Mouse (Mus musculus) kidney, adult 2 months (tissue): Measurements from ENCODE around the gene Kpna7. TPM values are rescaled to one million over a fixed set of nuclear protein-coding genes. Genes with fewer than 3 reads are reported as not detected.
A peak's percentile ranks its signal among the peaks of the same experiment; 100 is the strongest.
"Not testable (repeated sequence)": the region's sequence is repeated elsewhere in the genome, so short reads cannot be mapped to it uniquely, and the experiment has no call there.

Experiments
- DNase-seq: peaks from one replicate; pipeline ENCODE4 v3.0.0; 2021
- H3K27ac ChIP-seq: fragments of 200-500 bp; 2 replicates; pipeline ENCODE4 v1.5.1; 2012; ENCODE audit warnings: low read depth, low read length, control low read depth, inconsistent platforms; ENCODE audit not compliant: insufficient read depth
- H3K27me3 ChIP-seq: fragments of 200-500 bp; replicated peaks from 2 replicates; pipeline ENCODE4 v1.6.1; 2012; ENCODE audit warnings: mild to moderate bottlenecking, moderate library complexity, low read length, inconsistent platforms; ENCODE audit not compliant: control insufficient read depth, insufficient read depth
- H3K36me3 ChIP-seq: fragments of 200-500 bp; 2 replicates; pipeline ENCODE4 v1.6.1; 2012; ENCODE audit warnings: mild to moderate bottlenecking, moderate library complexity, low read length, inconsistent platforms; ENCODE audit not compliant: control insufficient read depth, insufficient read depth
- H3K4me1 ChIP-seq: fragments of 200-500 bp; 2 replicates; pipeline ENCODE4 v1.6.1; 2011; ENCODE audit warnings: low read length; ENCODE audit not compliant: control insufficient read depth, insufficient read depth
- H3K4me3 ChIP-seq: fragments of 200-500 bp; 2 replicates; pipeline ENCODE4 v1.5.1; 2011; ENCODE audit warnings: mild to moderate bottlenecking, low read depth, low read length, control low read depth; ENCODE audit not compliant: insufficient read depth
- CTCF ChIP-seq: fragments of 200-500 bp; conservative IDR thresholded peaks from 2 replicates; pipeline ENCODE4 v1.5.1; 2011; ENCODE audit warnings: low read depth, mild to moderate bottlenecking, control low read depth, low read length, moderate library complexity, mixed read lengths; ENCODE audit not compliant: insufficient read depth, insufficient read length
- POLR2A ChIP-seq: fragments of 200-500 bp; IDR thresholded peaks from one replicate; pipeline ENCODE4 v1.6.1; 2011; ENCODE audit warnings: low read depth, low read length, control low read depth
- WGBS: fragments of 180-500 bp; shearing (Covaris S2); methylation state at CpG from one replicate; pipeline ENCODE4 v1.1.7; 2018; 5-methylcytosine and 5-hydroxymethylcytosine counted together
- polyA plus RNA-seq: library from polyadenylated mRNA; depleted of rRNA; stranded (reverse); fragments of >200 nt; gene quantifications from 2 replicates; pipeline ENCODE4 v1.2.3, GENCODE M21; 2012

The Kpna7 gene
- polyA plus RNA-seq, 1 experiment: not detected

DNA sequence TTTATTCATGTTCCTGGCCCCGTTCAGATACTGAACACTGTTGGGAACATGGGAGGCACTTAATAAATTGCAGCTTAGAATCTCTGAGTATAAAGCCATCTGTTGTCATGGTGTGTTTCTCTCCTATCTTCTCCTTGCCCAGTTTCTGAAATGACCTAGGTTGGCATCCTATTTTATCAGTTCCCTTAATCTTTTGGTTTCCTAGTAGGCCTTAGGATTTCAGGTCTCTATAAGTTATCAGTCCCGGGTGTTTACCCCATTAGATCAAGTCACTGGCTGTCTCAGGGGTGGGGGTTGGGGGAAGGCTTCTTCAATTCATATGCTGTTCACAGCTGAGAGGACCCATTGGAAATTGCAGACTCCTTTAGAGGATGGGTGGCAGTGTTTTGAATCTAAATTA lies 992 bp upstream of the Kpna7 start:
- no peak for TF ChIP-seq CTCF
- no peak for TF ChIP-seq POLR2A

GRCm38 (mm10) chr5:145083201-145083600 lies 629 bp downstream of the Kpna7 start:
- not testable (repeated sequence) for H3K27me3 ChIP-seq, H3K27ac ChIP-seq, H3K36me3 ChIP-seq, H3K4me1 ChIP-seq, DNase-seq
- H3K4me3 ChIP-seq: peak overlapping the region; percentile 26; the same call in 1 of the 2 replicates
- 44% methylated on average over 6 of the region's 6 CpGs for WGBS

More for the DNA sequence above, 992 bp upstream of the Kpna7 start:
- DNase-seq: no peak
- H3K27me3 ChIP-seq: no peaks in the 10 kb centered on the region
- 31% methylated on average over 2 of the region's 2 CpGs for WGBS
- no peak overlapping the region for H3K27ac ChIP-seq
- no peaks in the 10 kb centered on the region for H3K36me3 ChIP-seq
- peaks cover 6% of the 10 kb centered on the region; the same call in 1 of the 2 replicates for H3K4me1 ChIP-seq
- H3K4me3 ChIP-seq: no peak overlapping the region

DNA sequence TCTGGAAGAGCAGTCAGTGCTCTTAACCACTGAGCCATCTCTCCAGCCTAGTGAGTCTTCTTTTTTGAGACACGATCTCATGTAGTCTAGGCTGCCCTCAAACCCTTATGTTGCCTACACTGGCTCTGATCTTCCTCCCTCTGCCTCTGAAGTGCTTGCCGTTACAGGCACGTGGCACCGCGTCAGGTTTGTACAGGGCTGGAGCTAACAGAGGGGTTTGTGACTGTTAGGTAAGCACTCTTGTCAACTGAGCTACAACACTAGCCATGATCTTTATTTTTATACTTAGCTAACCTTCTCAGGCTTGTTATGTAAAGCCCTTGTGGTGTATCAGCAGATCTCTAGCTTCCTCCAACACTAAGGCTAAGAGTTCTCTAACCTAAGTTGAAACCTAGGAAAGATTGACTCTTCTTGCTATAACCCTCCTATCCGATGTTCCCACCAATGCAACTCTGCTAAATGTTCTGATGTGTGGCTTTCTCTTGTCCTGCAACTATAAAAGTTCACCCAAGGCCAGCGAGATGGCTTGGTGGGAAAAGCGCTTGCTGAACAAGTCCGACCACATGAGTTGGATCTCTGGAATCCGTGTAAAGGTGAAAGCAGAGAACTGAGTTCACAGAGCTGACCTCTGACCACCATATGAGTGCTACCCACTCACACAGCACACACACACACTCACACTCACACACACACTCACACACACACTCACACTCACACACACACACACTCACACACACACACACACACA lies 1.8 kb downstream of the Kpna7 start:
- Histone ChIP-seq H3K4me3 (no peak overlapping the region), H3K36me3 (no peaks in the 10 kb centered on the region), H3K4me1 (peaks cover 6% of the 10 kb centered on the region; the same call in 1 of the 2 replicates), H3K27me3 (no peaks in the 10 kb centered on the region), H3K27ac (no peak overlapping the region)
- no peak for DNase-seq
- TF ChIP-seq CTCF (no peak), POLR2A (no peak)
- WGBS: 83% methylated on average over 10 of the region's 10 CpGs

DNA sequence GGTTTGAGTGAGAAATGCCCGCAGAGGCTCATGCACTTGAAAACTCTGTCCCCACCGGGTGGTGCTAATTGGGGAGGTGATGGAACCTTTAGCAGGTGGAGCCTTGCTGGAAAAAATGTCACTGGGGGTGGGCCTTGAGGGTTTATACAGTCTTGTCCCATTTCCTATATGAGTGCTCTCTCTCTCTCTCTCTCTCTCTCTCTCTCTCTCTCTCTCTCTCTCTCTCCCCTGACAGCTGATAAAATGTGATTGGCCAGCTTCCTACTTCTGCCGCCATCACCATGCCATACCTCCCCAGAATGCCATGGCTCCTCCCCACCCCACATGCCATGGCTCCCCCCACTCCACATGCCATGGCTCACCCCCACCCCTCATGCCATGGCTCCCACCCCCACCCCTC lies 8.7 kb downstream of the Kpna7 start:
- no peak overlapping the region for H3K27ac ChIP-seq
- H3K4me1 ChIP-seq: no peaks in the 10 kb centered on the region
- DNase-seq: no peak
- no peaks in the 10 kb centered on the region for H3K27me3 ChIP-seq
- no peaks in the 10 kb centered on the region for H3K36me3 ChIP-seq
- 42% methylated on average over 3 of the region's 3 CpGs for WGBS
- TF ChIP-seq CTCF (no peak), POLR2A (no peak)
- no peak overlapping the region for H3K4me3 ChIP-seq

DNA sequence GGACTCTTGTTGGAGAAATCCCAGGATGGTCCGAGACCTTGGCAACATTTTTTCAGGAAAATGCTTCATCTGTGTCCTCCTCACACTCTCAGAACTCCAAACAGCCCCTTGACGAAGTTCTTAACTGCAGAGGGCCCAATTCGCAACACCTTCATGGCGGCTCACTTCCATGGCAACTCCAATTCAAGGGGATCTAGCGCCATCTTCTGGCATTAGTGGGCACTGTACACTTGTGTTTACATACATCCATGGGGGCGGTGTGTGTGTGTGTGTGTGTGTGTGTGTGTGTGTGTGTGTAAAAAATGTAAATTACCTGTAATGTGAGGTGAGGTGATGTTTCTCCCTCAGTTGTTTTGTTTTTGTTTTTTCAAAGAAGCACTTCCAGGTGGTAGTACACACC lies 12.5 kb downstream of the Kpna7 start:
- no peak for DNase-seq
- TF ChIP-seq CTCF (peak; percentile 27; the same call in 1 of the 2 replicates), POLR2A (no peak)
- no peak overlapping the region for H3K27ac ChIP-seq
- H3K4me3 ChIP-seq: no peak overlapping the region
- H3K27me3 ChIP-seq: no peaks in the 10 kb centered on the region
- WGBS: 57% methylated on average over 6 of the region's 6 CpGs
- no peaks in the 10 kb centered on the region for H3K36me3 ChIP-seq
- H3K4me1 ChIP-seq: no peaks in the 10 kb centered on the region

GRCm38 (mm10) chr5:145069707-145070106 lies 14.1 kb downstream of the Kpna7 start:
- no peak for TF ChIP-seq POLR2A
- TF ChIP-seq CTCF: peak; percentile 84
- peak; percentile 61 for DNase-seq
- H3K4me1 ChIP-seq: no peaks in the 10 kb centered on the region
- H3K27me3 ChIP-seq: no peaks in the 10 kb centered on the region
- 2% methylated on average over 5 of the region's 5 CpGs for WGBS
- H3K4me3 ChIP-seq: no peak overlapping the region
- no peaks in the 10 kb centered on the region for H3K36me3 ChIP-seq
- H3K27ac ChIP-seq: no peak overlapping the region

GRCm38 (mm10) chr5:145068863-145069262 lies 15.0 kb downstream of the Kpna7 start:
- Histone ChIP-seq H3K36me3 (no peaks in the 10 kb centered on the region), H3K27me3 (no peaks in the 10 kb centered on the region), H3K4me1 (no peaks in the 10 kb centered on the region), H3K27ac (no peak overlapping the region), H3K4me3 (no peak overlapping the region)
- TF ChIP-seq POLR2A (no peak), CTCF (no peak)
- DNase-seq: no peak
- WGBS: 41% methylated on average over 3 of the region's 3 CpGs

- no peak for TF ChIP-seq POLR2A
- TF ChIP-seq CTCF: no peak
- Histone ChIP-seq H3K27ac (no peak overlapping the region), H3K4me1 (no peaks in the 10 kb centered on the region), H3K27me3 (no peaks in the 10 kb centered on the region), H3K4me3 (no peak overlapping the region), H3K36me3 (no peaks in the 10 kb centered on the region)
- no peak for DNase-seq
- WGBS: 91% methylated on average over 1 of the region's 1 CpGs
Measured at GRCm38 (mm10) chr5:145064765-145065340, 19.0 kb downstream of the Kpna7 start.
